Mouse (Mus musculus) right cerebral cortex, postnatal 14 days (tissue): ENCODE results near the gene Abhd14b.

Experiments
- DNase-seq: peaks from one replicate; pipeline ENCODE4 v3.0.0; 2022

Abhd14b gene

DNA sequence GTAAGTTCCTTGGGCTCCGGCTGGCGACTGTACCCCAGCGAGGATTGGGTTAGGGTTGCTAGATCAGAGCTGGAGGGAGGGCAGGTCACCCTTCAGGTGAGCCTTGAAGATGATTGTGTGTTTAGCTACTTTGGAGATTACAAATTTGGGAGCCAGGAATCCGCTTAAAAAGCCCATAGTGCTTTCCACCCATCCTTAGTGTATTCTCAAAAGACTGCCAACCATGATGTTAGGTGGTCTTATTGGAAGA, 17.3 kb upstream of the Abhd14b start:
- DNase-seq, result no peak

DNA sequence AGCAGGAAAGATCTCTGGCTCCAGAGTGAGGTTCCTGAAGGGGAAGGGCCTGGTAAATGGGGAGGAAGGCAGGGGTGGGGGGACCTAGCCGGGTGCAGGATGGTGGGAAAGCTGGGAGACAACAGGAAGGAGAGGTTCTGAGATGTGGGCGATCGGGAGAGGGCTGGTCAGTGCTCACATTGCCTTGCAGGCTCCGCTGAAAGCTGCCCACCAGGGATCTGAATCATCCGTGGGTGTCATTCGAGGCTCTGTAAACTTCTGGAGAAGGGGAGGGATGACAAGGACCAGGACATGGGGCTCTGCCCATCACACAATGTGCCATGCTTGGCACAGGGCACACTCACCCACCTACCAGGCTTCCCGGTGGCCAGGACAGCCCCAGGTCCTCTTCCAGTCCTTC, 13.9 kb upstream of the Abhd14b start:
- DNase-seq, result peak; percentile 11

DNA sequence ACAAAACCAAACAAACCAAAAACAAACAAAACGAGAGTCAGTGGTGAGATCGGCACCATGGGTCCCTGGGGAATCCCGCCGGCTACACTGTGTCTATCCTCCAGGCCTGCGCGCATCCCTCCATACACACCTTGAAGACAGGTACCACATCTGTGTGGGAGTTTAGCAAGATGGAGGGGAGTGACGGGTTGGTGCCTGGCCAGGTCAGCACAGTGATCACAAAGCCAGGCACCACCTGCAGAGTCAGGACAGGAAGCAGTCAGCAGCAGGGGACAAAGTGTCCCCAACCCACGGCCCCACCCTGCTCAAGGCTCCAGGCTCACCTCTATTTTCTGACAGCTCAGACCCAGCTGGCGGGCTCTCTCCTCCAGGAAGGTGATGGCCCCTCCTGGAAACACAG, 10.7 kb upstream of the Abhd14b start:
- peak; percentile 5 for DNase-seq

DNA sequence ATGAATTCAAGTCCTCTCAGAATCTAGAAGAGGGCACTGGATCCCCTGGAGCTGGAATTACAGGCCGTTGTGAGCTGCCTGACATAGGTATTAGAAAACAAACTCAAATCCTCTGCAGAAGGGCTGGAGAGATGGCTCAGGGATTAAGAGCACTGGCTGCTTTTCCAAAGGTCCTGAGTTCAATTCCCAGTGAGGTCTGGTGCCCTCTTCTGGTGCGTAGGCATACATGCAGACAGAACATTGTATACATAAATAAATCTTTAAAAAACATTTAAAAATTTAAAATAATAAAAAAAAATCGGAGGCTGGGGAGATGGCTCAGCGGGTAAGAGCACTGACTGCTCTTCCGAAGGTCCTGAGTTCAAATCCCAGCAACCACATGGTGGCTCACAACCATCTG, 4.6 kb upstream of the Abhd14b start:
- DNase-seq, result no peak

DNA sequence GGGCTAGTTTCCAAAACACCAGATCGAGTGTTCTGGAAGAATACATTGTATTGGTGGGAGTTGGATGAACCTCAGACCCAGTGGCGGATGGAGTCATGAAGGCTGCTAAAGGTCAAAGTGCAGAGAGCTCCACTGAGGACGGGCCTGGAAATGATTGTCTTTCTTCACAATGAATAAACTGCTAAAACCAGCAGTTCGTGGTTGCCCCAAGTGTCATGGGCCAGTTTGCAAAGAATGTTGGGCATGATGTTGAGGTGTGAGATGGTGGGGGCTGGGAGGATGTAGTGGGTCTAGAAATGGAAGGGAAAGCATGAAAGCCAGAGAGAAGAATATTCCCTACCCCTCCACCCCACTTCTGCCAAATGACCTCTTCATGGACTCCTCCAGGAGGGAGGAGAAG, 2.4 kb upstream of the Abhd14b start:
- DNase-seq, result no peak

DNA sequence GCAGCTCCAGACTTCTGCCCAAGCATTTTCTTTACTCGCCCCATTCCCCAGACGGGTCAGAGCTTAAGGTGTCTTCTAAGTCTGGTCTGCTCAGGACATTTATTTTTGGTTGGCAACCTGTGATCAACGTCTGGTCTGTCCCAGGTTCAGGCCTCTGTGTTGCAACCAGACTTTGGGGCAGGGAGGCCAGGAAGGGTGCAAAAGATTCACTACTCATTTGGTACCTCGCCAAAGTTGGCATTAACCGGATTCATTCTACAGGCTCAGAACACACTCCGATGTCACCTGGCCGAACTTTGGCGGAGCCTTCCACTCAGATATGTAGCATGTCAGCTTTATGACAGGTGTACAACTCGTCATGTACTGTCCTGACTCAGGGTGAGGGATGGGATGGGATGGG, 692 bp downstream of the Abhd14b start:
- DNase-seq, result no peak

DNA sequence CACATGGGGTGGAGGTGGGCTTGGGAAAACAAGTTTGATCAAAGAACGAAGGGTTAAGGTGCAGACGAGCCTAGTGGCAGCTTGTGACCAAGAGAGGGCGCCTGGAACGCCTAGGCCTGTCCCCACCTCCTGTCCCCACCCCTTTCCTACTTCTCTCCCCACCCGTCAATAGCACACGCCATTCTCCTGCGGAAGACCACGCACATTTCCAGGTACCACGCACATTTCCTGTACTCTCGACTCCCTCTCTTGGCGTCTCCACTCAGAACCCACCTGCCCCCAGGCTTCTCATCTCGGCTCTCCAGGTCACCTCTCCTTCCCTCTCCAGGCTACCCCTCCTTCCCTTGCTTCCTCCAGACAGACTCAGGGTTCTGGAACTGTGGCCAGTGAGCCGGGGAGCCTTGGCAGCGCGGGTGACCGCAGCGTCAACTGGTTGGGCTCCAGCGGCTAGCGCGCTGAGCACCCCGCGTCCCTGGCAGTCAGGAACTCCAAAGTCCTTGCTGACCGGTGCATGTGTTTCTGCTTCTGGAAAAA, 1.3 kb downstream of the Abhd14b start:
- peak; percentile 70 for DNase-seq

DNA sequence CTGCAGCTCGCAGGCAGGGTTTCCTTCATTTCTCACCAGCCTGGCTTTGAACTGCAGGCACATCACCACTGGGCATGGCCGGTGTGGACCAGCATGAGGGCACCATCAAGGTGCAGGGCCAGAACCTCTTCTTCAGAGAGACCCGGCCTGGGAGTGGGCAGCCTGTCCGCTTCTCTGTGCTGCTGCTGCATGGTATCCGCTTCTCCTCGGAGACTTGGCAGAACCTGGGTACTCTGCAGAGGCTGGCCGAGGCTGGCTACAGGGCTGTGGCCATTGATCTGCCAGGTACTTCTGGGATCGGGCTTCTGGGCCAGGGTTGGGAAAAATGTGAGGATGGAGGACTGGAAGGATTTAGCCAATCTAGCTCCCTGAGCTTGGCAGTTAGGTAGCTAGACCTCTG, 2.7 kb downstream of the Abhd14b start:
- DNase-seq, result no peak

DNA sequence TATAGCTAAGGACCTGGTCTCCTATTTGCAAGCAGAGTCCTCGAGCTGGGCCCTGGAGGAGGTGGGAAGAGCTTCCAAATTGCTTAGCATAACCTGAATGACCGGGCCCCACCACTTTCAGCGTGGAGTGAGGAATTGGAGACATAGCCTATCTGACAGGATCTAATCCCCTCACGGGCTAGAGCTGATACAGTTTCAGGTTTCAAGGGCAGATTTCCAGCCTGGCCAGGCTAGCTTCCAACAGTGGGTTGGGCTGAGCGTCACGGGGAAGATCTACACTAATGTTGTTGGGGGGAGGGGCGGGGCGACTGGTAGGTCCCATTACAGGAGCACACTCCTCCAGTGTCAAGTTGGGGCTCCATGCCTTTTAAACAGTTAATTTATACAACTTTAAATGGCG, 3.4 kb downstream of the Abhd14b start:
- no peak for DNase-seq

DNA sequence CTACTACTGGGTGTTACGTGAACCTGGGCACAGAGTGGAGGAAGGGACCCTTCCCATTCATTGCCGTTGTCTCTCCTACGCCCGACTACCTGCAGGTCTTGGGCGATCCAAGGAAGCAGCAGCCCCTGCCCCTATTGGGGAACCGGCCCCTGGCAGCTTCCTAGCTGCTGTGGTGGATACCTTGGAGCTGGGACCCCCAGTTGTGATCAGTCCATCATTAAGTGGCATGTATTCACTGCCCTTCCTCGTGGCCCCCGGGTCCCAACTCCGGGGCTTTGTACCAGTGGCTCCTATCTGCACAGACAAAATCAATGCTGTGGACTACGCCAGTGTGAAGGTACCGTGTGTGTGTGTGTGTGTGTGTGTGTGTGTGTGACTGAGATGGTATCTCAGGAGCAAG, 4.0 kb downstream of the Abhd14b start:
- DNase-seq, result no peak

DNA sequence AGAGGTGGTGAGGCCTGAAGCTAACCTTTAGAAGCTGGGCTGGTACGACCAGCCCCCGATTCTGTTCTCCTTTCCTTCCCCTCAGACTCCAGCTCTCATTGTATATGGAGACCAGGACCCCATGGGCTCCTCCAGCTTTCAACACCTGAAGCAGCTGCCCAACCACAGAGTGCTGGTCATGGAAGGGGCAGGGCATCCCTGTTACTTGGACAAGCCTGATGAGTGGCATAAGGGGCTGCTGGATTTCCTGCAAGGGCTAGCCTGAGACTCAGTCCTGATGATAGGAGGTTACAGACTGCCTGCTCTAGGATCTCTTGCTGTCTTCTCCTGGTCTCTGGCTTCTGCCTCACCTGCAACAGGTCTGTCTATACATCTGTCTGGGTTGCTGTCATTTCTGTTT, 4.6 kb downstream of the Abhd14b start:
- DNase-seq, result no peak

DNA sequence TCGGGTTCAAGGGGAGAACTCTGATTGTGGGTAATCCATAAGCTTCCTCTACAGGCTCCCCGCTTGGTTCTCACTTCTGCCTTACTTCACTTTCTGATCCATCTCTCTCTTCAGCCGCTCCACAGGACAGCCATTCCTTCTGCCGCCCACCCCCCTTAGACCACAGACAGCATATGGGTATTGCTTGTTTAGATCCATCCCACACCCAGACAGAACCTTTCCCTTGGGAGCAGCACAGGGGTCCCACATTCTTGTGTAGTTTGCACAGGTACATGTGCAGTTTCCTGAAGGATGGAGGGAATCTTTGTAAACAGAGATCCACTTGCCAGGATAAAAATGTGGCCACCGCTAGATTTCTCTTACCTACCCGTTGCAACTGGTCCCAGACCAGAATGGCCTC, 5.1 kb downstream of the Abhd14b start:
- no peak for DNase-seq

DNA sequence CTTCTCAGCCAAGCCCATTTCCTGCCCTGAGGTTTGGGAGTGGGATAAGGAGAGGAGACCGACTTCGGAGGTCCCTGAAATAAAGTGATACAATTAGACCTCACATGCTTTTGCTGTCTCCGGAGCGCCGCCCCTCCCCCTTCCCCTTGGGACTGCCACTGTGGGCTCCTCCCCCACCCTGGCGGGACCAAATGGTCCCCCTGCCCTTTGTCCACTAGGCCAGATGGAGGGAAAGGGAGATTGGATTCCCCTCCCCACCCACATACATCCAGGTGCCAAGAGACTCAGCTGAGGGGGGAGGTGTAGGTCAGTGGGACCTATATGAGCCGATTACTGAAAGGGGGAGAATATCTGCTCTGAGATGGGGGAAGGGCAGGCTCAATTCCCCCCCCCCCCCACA, 5.6 kb downstream of the Abhd14b start:
- DNase-seq, result peak; percentile 62

DNA sequence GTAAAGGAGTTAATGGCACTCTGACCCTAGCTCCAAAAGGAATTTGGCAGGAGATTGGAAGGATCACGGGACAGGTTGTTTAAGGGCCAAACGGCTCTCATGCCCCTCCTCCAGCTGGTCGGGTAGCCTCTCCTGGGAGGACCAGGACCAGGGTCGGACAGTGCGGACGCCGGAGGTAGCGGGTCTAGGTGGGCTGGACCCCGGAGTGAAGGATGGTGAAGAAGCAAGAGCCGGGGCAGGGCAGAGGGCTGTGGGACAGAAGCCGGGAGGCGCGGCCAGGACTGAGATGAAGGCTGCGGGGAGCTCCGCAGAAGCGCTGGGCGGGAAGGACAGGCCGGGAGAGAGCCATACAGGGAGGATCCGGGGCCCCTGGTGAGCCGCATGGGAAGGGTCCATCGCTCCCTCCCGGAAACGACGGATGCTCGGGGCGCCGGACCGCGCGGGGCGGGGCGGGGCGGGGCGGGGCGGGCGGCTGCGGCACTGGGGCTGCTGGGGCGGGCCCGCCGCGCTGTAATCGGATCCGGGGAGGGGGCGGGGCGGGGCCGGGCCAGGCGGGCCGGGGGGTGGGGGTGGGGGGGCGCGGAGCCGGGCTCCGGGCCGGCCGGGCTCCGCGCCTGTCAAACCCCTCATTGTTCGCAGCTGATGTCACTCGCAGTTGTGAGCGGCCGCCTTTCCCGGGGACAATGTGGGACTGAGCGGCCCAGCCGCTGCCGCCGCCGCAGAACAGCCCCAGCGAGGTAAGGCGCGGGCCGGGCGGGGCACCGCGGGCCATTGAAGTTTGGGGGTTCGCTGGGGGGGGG, 6.2 kb downstream of the Abhd14b start, which contains the start of gene Pcbp4:
Gene Pcbp4, plus strand, starts transcription at position 21 of the 800 bp plus-strand sequence.
- DNase-seq, result peak; percentile 62

DNA sequence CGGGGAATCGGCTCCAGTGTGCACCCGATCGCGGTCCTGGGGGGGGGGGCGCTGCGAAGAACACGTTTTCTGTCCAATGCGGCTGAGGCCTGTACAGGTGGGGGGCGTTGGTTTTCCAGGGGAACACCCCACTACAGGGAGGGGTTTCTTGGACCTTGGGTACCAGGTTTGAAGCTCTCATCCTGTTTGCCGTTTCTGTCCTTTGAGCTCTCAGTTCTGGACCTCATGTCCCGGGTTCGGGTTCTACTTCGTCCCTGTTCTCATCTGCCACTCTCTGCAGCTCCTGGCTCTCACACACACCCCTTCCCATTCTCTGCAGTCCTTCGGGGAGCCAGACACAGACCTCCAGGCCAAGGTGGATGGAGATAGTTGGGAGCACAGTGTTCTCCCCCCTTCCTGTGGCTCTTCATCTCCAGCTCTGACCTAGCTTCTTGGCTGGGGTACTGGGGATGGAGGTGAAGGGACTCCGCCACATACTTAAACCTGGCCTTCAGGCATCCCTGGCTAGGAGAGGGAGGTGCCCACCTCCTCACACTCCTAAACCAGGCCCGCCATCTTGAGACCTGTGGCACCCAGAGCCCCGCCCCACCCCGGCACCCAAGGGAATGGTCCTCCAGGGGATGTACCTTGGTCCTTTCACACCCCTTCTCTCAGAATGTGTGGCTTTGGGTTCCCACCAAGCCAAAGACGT, 7.0 kb downstream of the Abhd14b start:
- no peak for DNase-seq

DNA sequence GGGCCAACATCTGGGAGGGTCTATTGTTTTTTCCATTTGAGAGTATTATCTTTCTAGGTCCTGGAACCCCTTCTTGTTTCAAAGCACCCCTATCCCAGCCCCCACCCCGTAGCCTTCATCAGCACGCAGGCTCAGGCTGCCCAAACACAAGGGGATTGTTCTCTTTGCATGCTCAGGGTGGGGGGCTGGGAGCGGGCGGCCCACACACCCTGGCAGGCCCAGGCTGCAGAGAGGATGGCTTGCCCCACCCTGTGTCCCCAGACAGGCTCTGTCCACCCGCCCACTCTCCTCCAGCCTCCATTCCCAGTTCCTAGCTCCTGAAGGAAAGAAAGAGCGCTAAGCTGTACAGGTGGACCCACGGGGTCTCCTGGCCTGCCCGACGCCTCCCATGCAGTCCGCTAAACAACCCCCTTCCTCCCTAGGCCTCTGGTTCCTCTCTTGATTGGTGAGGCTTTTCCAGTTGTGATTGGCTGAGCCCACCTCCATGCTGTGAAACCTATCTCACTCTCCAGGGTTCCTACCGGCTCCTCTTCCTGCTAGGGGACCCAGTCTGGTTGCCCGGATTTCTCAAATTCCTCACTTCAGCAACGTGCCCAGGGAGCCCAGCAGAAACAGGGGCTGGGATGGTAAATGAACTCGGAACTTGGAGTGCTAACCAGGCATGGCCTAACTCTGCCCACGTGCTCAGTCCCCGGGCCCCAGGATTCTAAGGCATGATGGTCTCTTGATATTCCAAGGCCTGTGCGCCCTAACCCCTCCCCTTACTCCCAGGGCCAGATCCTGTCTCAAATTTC, 7.8 kb downstream of the Abhd14b start:
- no peak for DNase-seq

DNA sequence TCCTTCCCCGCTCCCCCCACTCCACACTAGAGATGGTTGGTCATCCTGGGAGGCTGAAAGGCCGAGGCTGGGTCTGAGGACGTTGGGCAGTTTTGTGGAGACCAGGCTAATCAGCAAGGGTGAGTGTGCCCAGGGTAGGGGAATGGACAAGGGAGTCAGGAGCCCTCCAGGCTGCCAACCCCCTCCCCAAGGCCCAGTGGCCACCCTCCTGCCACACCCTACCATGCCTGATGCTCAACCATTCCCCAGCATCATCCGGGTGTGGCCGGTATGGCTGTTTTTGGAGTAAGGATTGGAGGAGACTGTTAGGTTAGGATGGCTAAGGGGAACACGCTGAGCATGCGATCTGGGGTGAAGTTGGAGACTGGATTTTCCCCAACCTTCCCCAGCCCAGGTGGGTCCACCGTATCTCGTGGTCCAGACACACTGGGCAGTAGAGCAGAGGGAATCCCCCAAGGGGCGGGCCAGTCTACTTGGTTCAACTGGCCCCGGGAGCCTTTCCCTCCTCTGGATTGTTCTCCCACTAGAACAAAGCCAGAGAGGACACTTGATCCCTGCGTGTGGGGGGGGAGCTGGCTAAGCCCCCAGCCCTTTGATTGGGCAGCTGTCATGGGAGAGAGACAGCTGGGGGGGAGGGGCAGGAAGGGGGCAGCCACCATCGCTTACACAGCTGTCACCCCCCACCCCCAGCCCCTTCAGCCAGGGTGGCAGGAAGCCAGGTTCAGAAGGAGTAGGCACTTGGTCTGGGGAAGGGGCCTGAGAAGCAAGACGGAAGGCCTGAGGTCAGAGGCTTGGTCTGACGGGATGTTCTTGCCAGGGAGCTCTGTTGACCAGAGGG, 9.3 kb downstream of the Abhd14b start:
- no peak for DNase-seq

DNA sequence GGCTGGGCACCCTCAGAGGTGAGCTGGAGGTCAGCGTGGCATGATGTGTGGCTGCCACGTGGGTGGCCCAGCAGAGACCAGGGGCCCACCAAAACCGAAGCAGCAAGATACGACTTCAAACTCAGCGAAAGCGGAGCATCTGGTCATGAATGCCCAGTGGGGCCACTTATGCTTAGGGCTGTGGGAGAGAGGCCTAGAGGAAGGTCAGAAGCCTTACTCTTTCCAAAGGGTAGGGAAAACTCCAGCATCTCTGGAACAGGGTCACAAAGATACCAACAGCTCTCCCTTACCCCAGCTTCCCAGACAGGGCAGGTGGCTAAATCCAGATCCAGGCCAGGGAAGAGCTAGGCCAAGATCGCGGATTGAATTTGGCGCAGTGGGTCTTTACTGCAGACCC, 9.9 kb downstream of the Abhd14b start:
- DNase-seq, result no peak

DNA sequence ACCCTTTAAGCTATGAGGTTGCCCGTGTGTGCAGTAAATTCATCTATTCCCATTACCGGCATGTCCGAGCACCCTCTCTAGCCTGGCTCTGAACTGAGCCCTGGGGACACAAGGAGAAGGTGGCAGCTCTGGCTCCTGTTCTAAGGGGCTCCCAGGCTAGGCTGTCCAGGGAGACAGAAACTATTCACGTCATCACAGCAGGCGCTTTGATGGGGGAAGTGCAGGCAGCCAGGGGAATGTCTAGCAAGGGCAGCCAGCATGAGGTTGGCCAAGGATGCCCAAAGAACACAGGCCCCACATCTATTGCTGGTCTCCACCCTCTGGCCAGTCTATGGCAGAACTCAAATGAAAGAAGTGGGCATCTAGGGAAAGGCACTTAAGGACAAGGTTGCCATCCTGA, 10.7 kb downstream of the Abhd14b start:
- no peak for DNase-seq

DNA sequence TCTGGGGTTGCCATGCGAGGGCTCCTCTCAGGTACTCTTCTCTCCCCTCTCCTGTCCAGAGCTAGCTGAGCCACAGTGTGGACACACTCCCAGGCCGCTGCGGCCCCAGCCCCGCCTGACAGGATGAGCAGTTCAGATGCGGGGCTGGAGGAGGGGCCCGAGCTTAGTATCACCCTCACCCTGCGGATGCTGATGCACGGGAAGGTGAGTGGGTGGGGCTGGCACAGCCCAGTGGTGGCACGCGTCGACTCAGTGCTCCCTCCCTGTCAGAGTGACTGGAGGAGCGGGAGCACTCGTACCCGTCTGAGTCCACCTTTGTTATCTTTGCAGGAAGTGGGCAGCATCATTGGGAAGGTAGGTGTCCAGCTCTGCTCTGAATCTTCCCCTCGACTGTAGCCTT, 12.7 kb downstream of the Abhd14b start:
- DNase-seq, result no peak

DNA sequence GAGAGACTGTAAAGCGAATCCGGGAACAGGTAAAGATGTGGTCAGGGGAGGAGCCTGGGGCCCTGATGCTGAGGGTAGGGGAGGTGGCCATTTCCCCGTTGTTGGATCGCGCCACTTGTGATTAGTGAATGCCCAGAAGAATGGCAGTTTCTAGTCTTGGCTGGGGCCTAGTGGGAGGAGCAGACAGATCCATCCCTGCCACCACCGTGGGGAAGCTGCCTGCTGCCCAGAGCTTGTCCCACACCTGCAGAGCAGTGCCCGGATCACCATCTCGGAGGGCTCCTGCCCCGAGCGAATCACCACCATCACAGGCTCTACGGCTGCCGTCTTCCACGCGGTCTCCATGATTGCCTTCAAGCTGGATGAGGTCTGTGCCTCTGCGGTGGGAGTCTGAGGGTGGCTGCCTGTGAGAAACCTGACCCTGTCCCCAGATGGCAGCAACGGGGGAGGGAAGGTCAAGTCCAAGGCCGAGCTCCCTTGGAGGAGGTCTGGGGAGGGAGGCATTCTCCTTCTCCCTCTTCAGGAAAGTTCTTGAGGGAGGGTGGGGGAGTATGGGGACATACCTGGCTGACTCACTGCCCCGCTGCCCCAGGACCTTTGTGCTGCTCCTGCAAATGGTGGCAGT, 13.3 kb downstream of the Abhd14b start:
- DNase-seq, result no peak

DNA sequence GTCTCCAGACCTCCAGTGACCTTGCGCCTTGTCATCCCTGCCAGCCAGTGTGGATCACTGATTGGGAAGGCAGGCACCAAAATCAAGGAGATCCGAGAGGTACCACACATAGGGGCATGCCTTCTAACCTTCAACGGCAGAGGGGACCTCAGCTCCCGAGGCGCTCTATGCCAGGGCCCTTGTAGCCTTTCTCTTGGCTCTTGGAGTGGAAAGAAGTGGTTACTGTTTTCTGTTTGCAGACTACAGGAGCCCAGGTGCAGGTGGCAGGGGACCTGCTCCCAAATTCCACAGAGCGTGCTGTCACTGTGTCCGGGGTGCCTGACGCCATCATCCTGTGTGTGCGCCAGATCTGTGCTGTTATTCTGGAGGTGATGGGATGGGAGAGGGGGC, 13.8 kb downstream of the Abhd14b start:
- no peak for DNase-seq
